In the genomic region with DNA sequence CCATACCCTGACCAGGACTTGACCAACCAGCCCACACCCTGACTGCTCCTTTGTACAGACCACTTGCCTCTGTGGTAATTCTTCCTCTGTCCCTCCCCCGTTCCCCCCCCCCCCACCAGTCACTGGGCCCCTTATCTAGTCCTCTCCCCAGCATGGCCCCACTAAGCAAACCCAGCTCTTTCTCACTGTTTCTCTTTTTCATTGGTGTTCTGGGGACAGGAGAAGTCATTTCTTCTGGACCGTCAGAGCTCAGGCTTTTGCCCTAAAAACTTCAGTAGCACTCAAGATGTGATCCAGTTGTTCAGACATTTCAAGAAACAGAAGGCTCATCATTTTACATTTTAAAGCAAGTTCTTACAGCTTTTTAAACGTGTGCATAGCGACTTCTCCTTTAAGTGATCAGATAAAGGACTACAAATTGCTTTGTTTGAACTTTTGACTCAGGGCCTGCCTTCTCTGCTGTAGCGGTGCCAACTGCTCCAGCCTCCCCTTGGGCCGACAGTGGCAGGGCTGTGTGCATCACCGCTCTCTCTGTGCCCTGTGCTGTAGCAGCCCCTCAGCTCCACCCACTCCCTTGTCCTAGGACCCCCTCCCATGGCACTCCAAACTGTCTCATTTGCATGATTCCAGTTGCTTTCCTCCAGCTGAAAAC, we compare ENCODE assay signal across 8 mouse cellular contexts. TPM values are rescaled to one million over a fixed set of nuclear protein-coding genes. Genes with fewer than 3 reads are reported as not detected.
DNase-seq lines count a peak whose midpoint lies in the region; ATAC-seq lines count a peak whose summit lies in the region.

No protein-coding gene starts in this region.

- peaks cover 6% of the 10 kb centered on the region; the same call in 1 of the 2 replicates for H3K4me1 ChIP-seq in limb, embryonic 15.5 days
- no peaks in the 10 kb centered on the region for H3K4me1 ChIP-seq in limb, embryonic 10.5 days
- H3K4me1 ChIP-seq in forebrain, embryonic 14.5 days (ENCODE audit: control insufficient read depth, insufficient read depth, low read length) = no peaks in the 10 kb centered on the region
- H3K4me1 ChIP-seq in midbrain, embryonic 11.5 days (ENCODE audit: control insufficient read depth, insufficient read depth, low read length) = no peaks in the 10 kb centered on the region

- DNase-seq in adrenal gland, adult 2 months = peak; percentile 54
- DNase-seq in adrenal gland, adult 18-20 months (ENCODE audit: low spot score in 2 of 2) = no peak
- no peak for DNase-seq in limb, embryonic 10.5 days (ENCODE audit: low spot score)
- no peak for DNase-seq in forebrain, embryonic 14.5 days (ENCODE audit: low spot score)
- DNase-seq in midbrain, embryonic 11.5 days (ENCODE audit: low spot score, missing footprints) = no peak

- H3K36me3 ChIP-seq in limb, embryonic 15.5 days = no peaks in the 10 kb centered on the region
- no peaks in the 10 kb centered on the region for H3K36me3 ChIP-seq in limb, embryonic 10.5 days
- no peaks in the 10 kb centered on the region for H3K36me3 ChIP-seq in forebrain, embryonic 14.5 days (ENCODE audit: control insufficient read depth, insufficient read depth, low read length)
- no peaks in the 10 kb centered on the region for H3K36me3 ChIP-seq in midbrain, embryonic 11.5 days (ENCODE audit: control insufficient read depth, insufficient read depth, low read length)

- no peaks in the 10 kb centered on the region for H3K9me3 ChIP-seq in limb, embryonic 15.5 days
- H3K9me3 ChIP-seq in limb, embryonic 10.5 days (replicated peaks) = no peaks in the 10 kb centered on the region
- no peaks in the 10 kb centered on the region for H3K9me3 ChIP-seq in forebrain, embryonic 14.5 days (replicated peaks; ENCODE audit: control insufficient read depth, low read length)
- no peaks in the 10 kb centered on the region for H3K9me3 ChIP-seq in midbrain, embryonic 11.5 days (ENCODE audit: control insufficient read depth, low read length)

- no peak overlapping the region for H3K4me2 ChIP-seq in limb, embryonic 15.5 days
- no peak overlapping the region for H3K4me2 ChIP-seq in forebrain, embryonic 14.5 days (ENCODE audit: low read length)
- H3K4me2 ChIP-seq in midbrain, embryonic 11.5 days = no peak overlapping the region

- no peak overlapping the region for H3K9ac ChIP-seq in limb, embryonic 15.5 days
- H3K9ac ChIP-seq in forebrain, embryonic 14.5 days (ENCODE audit: low read length) = no peak overlapping the region
- H3K9ac ChIP-seq in midbrain, embryonic 11.5 days (ENCODE audit: low read length) = no peak overlapping the region

- no peaks in the 10 kb centered on the region for H3K27me3 ChIP-seq in limb, embryonic 15.5 days
- H3K27me3 ChIP-seq in limb, embryonic 10.5 days (ENCODE audit: low read depth, poor library complexity, severe bottlenecking) = no peaks in the 10 kb centered on the region
- no peaks in the 10 kb centered on the region for H3K27me3 ChIP-seq in forebrain, embryonic 14.5 days (replicated peaks; ENCODE audit: control insufficient read depth, insufficient read depth, low read length)
- no peaks in the 10 kb centered on the region for H3K27me3 ChIP-seq in midbrain, embryonic 11.5 days (ENCODE audit: control insufficient read depth, insufficient read depth, low read length)

- no peak overlapping the region for H3K4me3 ChIP-seq in limb, embryonic 15.5 days
- H3K4me3 ChIP-seq in limb, embryonic 10.5 days = no peak overlapping the region
- H3K4me3 ChIP-seq in forebrain, embryonic 14.5 days (ENCODE audit: low read depth, low read length) = no peak overlapping the region
- H3K4me3 ChIP-seq in midbrain, embryonic 11.5 days (ENCODE audit: low read depth, low read length) = no peak overlapping the region

- H3K27ac ChIP-seq in limb, embryonic 15.5 days = 0 out of 2 replicates have a peak overlapping the region, but pooled peaks have one; percentile 11
- no peak overlapping the region for H3K27ac ChIP-seq in limb, embryonic 10.5 days
- no peak overlapping the region for H3K27ac ChIP-seq in forebrain, embryonic 14.5 days (ENCODE audit: low read depth, low read length)
- H3K27ac ChIP-seq in midbrain, embryonic 11.5 days (ENCODE audit: low read depth, low read length) = no peak overlapping the region

- ATAC-seq in limb, embryonic 15.5 days (ENCODE audit: insufficient number of reproducible peaks, low FRiP score, low TSS enrichment, low read depth) = no peak
- ATAC-seq in erythroid progenitor cell, adult 5-6 weeks (replicated peaks; ENCODE audit: low FRiP score, poor library complexity, severe bottlenecking) = 0 out of 2 replicates have a peak, but pooled peaks have one; percentile 7
- ATAC-seq in megakaryocyte progenitor cell, adult 5-6 weeks (replicated peaks; ENCODE audit: poor library complexity) = peak; percentile 56
- ATAC-seq in forebrain, embryonic 14.5 days = no peak
- no peak for ATAC-seq in midbrain, embryonic 11.5 days (ENCODE audit: low FRiP score)

- 39% methylated on average over 7 of the region's 7 CpGs for WGBS in limb, embryonic 15.5 days
- 45% methylated on average over 7 of the region's 7 CpGs for WGBS in limb, embryonic 10.5 days
- 45% methylated on average over 7 of the region's 7 CpGs for WGBS in forebrain, embryonic 14.5 days
- WGBS in midbrain, embryonic 11.5 days = 55% methylated on average over 7 of the region's 7 CpGs

RNA-seq across cellular contexts. Expression of a gene that starts 34.8 kb away (rescaled TPM):
- 100 to 1,000 TPM; 113 to 140 TPM for total RNA-seq in adrenal gland, adult 2 months (2021)
- polyA plus RNA-seq in adrenal gland, adult 2 months (2012; rRNA removed) = 56.7 and 62.2 TPM in 2 replicates
- 100 to 1,000 TPM; 117 to 139 TPM for total RNA-seq in adrenal gland, adult 18-20 months (2021)
- 28.3 and 32.6 TPM in 2 replicates for polyA plus RNA-seq in limb, embryonic 15.5 days (2015; fragmentation: Nextera tagmentation; extraction: Ambion mirVana)
- polyA plus RNA-seq in limb, embryonic 10.5 days (2016; fragmentation: Nextera tagmentation; extraction: Ambion mirVana) = 25.0 and 27.7 TPM in 2 replicates
- total RNA-seq in erythroid progenitor cell, adult 5-6 weeks (2015; ENCODE audit: low replicate concordance) = 344 and 373 TPM in 2 replicates
- total RNA-seq in erythroid progenitor cell, adult 5-6 weeks (2017; ENCODE audit: low replicate concordance) = 381 and 400 TPM in 2 replicates
- total RNA-seq in megakaryocyte progenitor cell, adult 5-6 weeks (2015) = 124 and 137 TPM in 2 replicates
- total RNA-seq in megakaryocyte progenitor cell, adult 5-6 weeks (2017) = 105 and 114 TPM in 2 replicates
- polyA plus RNA-seq in forebrain, embryonic 14.5 days (2014; fragmentation: Nextera tagmentation; extraction: Ambion mirVana) = 38.0 and 38.5 TPM in 2 replicates
- 37.7 and 39.3 TPM in 2 replicates for polyA plus RNA-seq in midbrain, embryonic 11.5 days (2014; fragmentation: Nextera tagmentation; extraction: Ambion mirVana)

Comparison
In these comparisons a context has a peak if more than half of its experiments do, and no peak if none do; other contexts are left out.
1. ATAC-seq: peak in erythroid progenitor cell, adult 5-6 weeks (single experiment) and megakaryocyte progenitor cell, adult 5-6 weeks (single experiment); none in limb, embryonic 15.5 days (single experiment), forebrain, embryonic 14.5 days (single experiment) and midbrain, embryonic 11.5 days (single experiment).